Mouse (Mus musculus): ENCODE measurements at regions not wholly inside any gene's neighbourhood (a gene's known extent, or its start where the extent isn't known, plus 50 kb on each side); places are given as distances from the start of the nearest gene placed in this dataset.

- TF ChIP-seq CTCF (IDR thresholded peaks at IDR 0.05; ENCODE audit: low read depth), result no peak
- TF ChIP-seq EP300 (IDR thresholded peaks at IDR 0.05; ENCODE audit: low read depth), result no peak
Observed at GRCm38 (mm10) chr14:101379663-101380006, 179.5 kb upstream of the Prr30 start.
